ENCODE assay signal across 41 mouse cellular contexts in the genomic region with DNA sequence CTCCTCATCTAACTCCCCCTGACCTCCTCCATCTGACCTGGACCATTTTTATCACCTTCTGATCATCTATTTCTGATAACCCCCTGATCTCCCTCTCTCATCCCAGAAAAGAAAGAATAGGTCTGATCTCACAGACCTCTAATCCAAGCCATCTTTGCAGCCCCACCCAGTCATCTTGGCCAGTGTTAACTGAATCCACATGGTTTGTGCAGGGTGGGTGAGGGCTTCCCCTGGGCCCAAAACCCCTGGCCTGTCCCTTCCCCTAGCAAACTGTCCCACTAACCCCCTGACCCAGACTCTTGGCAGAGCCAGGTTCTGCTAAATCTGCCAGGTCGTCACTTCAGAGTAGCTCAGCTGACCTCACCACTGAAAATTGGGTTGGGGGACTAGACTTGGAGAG. TPM values are rescaled to one million over a fixed set of nuclear protein-coding genes. Genes with fewer than 3 reads are reported as not detected.
"Had no signal": no experiment of that assay in that cellular context is flagged by ENCODE, and none has a peak within 500 bp of the region (broad histone marks: within the 10 kb centered on the region; RNA-seq: fewer than 3 reads in every experiment).

No protein-coding gene starts in this region.

- H3K4me3 ChIP-seq: heart, embryonic 13.5 days; heart, embryonic 15.5 days; hindbrain, embryonic 10.5 days; hindbrain, embryonic 12.5 days; intestine, embryonic 15.5 days; limb, embryonic 13.5 days; limb, embryonic 15.5 days; liver, embryonic 12.5 days had no signal

- H3K27ac ChIP-seq: heart, embryonic 13.5 days; heart, embryonic 15.5 days; hindbrain, embryonic 10.5 days; hindbrain, embryonic 12.5 days; hindbrain, embryonic 14.5 days; intestine, embryonic 15.5 days; limb, embryonic 13.5 days; limb, embryonic 15.5 days; liver, embryonic 12.5 days; liver, embryonic 14.5 days had no signal

- H3K36me3 ChIP-seq: heart, embryonic 13.5 days; heart, embryonic 15.5 days; hindbrain, embryonic 10.5 days; hindbrain, embryonic 12.5 days; intestine, embryonic 15.5 days; limb, embryonic 13.5 days; limb, embryonic 15.5 days; liver, embryonic 12.5 days had no signal

- DNase-seq: kidney, adult 18-20 months; kidney, adult 8-10 months; kidney, postnatal 10 days; kidney, postnatal 36 days; layer of hippocampus, adult 9-11 months; layer of hippocampus, postnatal 36 days; left cerebral cortex, postnatal 4 days had no signal

- H3K4me2 ChIP-seq: heart, embryonic 11.5 days; heart, embryonic 13.5 days; heart, embryonic 15.5 days; hindbrain, embryonic 12.5 days; hindbrain, embryonic 14.5 days; intestine, embryonic 15.5 days; limb, embryonic 13.5 days; limb, embryonic 15.5 days; liver, embryonic 12.5 days had no signal

RNA-seq across cellular contexts. Expression of gene Col5a3, which starts 4.1 kb away (rescaled TPM):
- polyA plus RNA-seq: heart, embryonic 11.5 days; inflammation-experienced regulatory T-cells, adult 6 months had no signal

RNA-seq across cellular contexts. Expression of gene Rdh8, which starts 7.5 kb away (rescaled TPM):
- total RNA-seq: gastrocnemius, postnatal 4 days; granulocyte monocyte progenitor cell, adult 5-6 weeks; heart, adult 18-20 months; heart, postnatal 14 days; heart, postnatal 36 days; layer of hippocampus, adult 18-20 months; layer of hippocampus, adult 8-10 months; layer of hippocampus, postnatal 14 days; layer of hippocampus, postnatal 36 days; left cerebral cortex, adult 18-20 months; left cerebral cortex, adult 8-10 months; left cerebral cortex, postnatal 10 days; left cerebral cortex, postnatal 25 days; left cerebral cortex, postnatal 4 days; liver, adult 2 months had no signal
- polyA plus RNA-seq: frontal cortex, adult 2 months; heart, embryonic 11.5 days; heart, embryonic 13.5 days; heart, embryonic 15.5 days; heart, postnatal 0 days; hindbrain, embryonic 10.5 days; hindbrain, embryonic 12.5 days; hindbrain, embryonic 14.5 days; hindbrain, embryonic 16.5 days; inflammation-experienced regulatory T-cells, adult 6 months; intestine, embryonic 15.5 days; intestine, postnatal 0 days; kidney, embryonic 14.5 days; kidney, embryonic 16.5 days; large intestine, adult 2 months; limb, embryonic 11.5 days; limb, embryonic 13.5 days; limb, embryonic 15.5 days; liver, adult 2 months; liver, embryonic 12.5 days; liver, embryonic 14.5 days; liver, embryonic 16.5 days had no signal
